Mouse (Mus musculus): Measurements from ENCODE around the gene Trmt1. TPM values are rescaled to one million over a fixed set of nuclear protein-coding genes. Genes with fewer than 3 reads are reported as not detected.
"Not testable (repeated sequence)": the region's sequence is repeated elsewhere in the genome, so short reads cannot be mapped to it uniquely, and the experiment has no call there.

Gene Trmt1
- polyA plus RNA-seq, 1 experiment from 2014 or later = 71.2 TPM

GRCm38 (mm10) chr8:84661458-84661871, 24.6 kb upstream of the Trmt1 start:
- Histone ChIP-seq H3K4me3 (peak overlapping the region; percentile 99), H3K36me3 (replicated peaks) (peaks cover 8% of the 10 kb centered on the region; the same call in 1 of the 2 replicates), H3K27ac (replicated peaks) (peak overlapping the region; percentile 96), H3K27me3 (replicated peaks; ENCODE audit: low read depth, poor library complexity, severe bottlenecking) (no peaks in the 10 kb centered on the region), H3K4me1 (peaks cover 66% of the 10 kb centered on the region), H3K9me3 (no peaks in the 10 kb centered on the region)
- peak; percentile 72 for DNase-seq (ENCODE audit: low spot score)
- under 1% methylated on average over 24 of the region's 24 CpGs for WGBS

- Histone ChIP-seq H3K4me3 (peak overlapping the region; percentile 99), H3K4me1 (peaks cover 60% of the 10 kb centered on the region), H3K36me3 (replicated peaks) (peaks cover 11% of the 10 kb centered on the region; the same call in 1 of the 2 replicates), H3K9me3 (no peaks in the 10 kb centered on the region), H3K27ac (replicated peaks) (peak overlapping the region; percentile 96), H3K27me3 (replicated peaks; ENCODE audit: low read depth, poor library complexity, severe bottlenecking) (no peaks in the 10 kb centered on the region)
- WGBS = under 1% methylated on average over 61 of the region's 61 CpGs
- peak; percentile 76 for DNase-seq (ENCODE audit: low spot score)
These were observed 24.0 kb upstream of the Trmt1 start for GRCm38 (mm10) chr8:84661961-84662571.

- under 1% methylated on average over 27 of the region's 27 CpGs for WGBS
- Histone ChIP-seq H3K27me3 (replicated peaks; ENCODE audit: low read depth, poor library complexity, severe bottlenecking) (no peaks in the 10 kb centered on the region), H3K4me3 (peak within 1 kb of the TSS; percentile 99), H3K4me1 (peaks cover 54% of the 10 kb centered on the region), H3K27ac (replicated peaks) (peak within 1 kb of the TSS; percentile 96), H3K36me3 (replicated peaks) (peaks cover 11% of the 10 kb centered on the region; the same call in 1 of the 2 replicates), H3K9me3 (no peaks in the 10 kb centered on the region)
- DNase-seq (ENCODE audit: low spot score) = peak; percentile 96
These were observed 23.5 kb upstream of the Trmt1 start, which contains the start of gene Ier2 for GRCm38 (mm10) chr8:84662581-84663065. Ier2 (minus strand) TSS chr8:84662852.

- DNase-seq (ENCODE audit: low spot score) = peak; percentile 98
- no peaks in the 10 kb centered on the region for H3K9me3 ChIP-seq
- H3K4me1 ChIP-seq = peaks cover 43% of the 10 kb centered on the region
- 4% methylated on average over 43 of the region's 43 CpGs for WGBS
- peaks cover 22% of the 10 kb centered on the region for H3K36me3 ChIP-seq (replicated peaks)
- H3K4me3 ChIP-seq = peak overlapping the region; percentile 99
- H3K27ac ChIP-seq (replicated peaks) = peak overlapping the region; percentile 96
- no peaks in the 10 kb centered on the region for H3K27me3 ChIP-seq (replicated peaks; ENCODE audit: low read depth, poor library complexity, severe bottlenecking)
These were observed 22.4 kb upstream of the Trmt1 start for GRCm38 (mm10) chr8:84663483-84664327.

DNA sequence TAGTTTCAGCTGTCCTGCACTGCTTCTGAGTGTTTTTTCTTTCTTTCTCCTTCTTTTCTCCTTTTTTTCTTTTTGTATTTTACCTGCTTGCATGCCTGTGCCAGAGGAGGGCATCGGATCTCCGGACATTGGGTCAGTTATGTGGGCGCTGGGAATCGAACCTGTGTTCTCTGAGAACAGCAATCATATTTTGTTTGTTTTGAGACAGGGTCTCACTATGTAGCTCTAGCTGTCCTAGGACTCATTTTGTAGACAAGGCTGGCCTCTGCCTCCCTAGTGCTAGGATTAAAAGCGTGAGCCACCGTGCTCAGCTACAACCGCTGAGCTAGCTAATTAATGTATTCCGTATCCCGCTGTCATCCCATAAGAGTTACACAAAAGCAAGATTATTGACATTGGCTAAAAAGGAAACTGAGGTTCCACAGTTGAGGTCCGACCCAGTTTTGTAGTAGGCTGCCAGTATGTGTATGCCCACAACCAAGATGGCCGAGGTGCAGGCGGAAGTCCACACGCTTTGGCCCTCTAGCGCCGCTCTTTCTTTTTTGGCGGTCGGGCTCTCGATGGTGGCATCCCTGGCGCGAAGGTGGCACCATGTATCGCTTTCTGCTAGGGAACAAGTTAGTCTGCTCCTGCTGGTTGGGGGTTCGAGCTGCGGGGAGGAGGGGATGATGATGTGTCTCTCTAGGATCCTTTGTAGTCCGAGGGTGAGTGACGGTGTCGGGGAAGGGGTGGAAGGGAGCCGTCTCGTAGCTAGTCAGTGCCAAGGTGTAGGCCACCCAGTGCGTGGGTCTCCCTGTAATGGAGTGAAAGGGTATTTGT, 21.3 kb upstream of the Trmt1 start:
- peak; percentile 84 for DNase-seq (ENCODE audit: low spot score)
- peaks cover 32% of the 10 kb centered on the region for H3K4me1 ChIP-seq
- WGBS = under 1% methylated on average over 29 of the region's 29 CpGs

DNA sequence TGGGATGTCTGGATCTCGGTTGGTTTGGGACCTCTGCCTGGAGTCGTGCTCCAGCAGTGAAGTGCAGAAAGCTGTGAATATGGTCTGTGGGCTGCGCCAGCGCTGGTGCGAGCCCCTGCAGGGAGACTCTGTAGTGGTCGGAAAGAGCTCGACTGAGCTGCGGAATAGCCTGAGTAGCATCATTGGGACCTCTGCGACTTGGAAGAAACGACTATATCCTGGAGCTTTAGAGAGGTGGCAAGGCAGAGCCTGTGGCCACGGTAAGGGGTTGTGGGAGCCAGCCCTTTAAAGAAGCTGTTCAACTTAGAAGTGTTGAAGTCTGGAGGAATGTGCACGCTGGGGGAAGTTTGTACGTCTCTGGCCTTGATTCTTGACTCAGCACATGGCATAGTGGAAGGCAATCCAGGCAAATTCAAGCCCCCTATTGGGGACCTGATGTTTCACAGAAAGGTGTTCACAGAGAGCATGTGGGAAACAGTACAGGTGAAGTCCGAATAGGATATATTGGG, 20.7 kb upstream of the Trmt1 start:
- peak overlapping the region; percentile 96 for H3K27ac ChIP-seq (replicated peaks)

More for the DNA sequence above, 21.3 kb upstream of the Trmt1 start:
- Histone ChIP-seq H3K27me3 (replicated peaks; ENCODE audit: low read depth, poor library complexity, severe bottlenecking) (no peaks in the 10 kb centered on the region), H3K27ac (replicated peaks) (peak overlapping the region; percentile 96), H3K4me3 (peak overlapping the region; percentile 99), H3K9me3 (no peaks in the 10 kb centered on the region), H3K36me3 (replicated peaks) (peaks cover 32% of the 10 kb centered on the region)

GRCm38 (mm10) chr8:84668081-84668480, 18.0 kb upstream of the Trmt1 start:
- Histone ChIP-seq H3K9me3 (no peaks in the 10 kb centered on the region), H3K27ac (replicated peaks) (no peak overlapping the region), H3K4me1 (peaks cover 18% of the 10 kb centered on the region), H3K36me3 (replicated peaks) (peaks cover 60% of the 10 kb centered on the region), H3K27me3 (replicated peaks; ENCODE audit: low read depth, poor library complexity, severe bottlenecking) (no peaks in the 10 kb centered on the region), H3K4me3 (0 out of 2 replicates have a peak overlapping the region, but pooled peaks have one; percentile 3)
- no peak for DNase-seq (ENCODE audit: low spot score)
- 85% methylated on average over 1 of the region's 1 CpGs for WGBS

More for the DNA sequence above, 20.7 kb upstream of the Trmt1 start:
- Histone ChIP-seq H3K9me3 (no peaks in the 10 kb centered on the region), H3K36me3 (replicated peaks) (peaks cover 38% of the 10 kb centered on the region), H3K27me3 (replicated peaks; ENCODE audit: low read depth, poor library complexity, severe bottlenecking) (no peaks in the 10 kb centered on the region), H3K4me1 (peaks cover 26% of the 10 kb centered on the region), H3K4me3 (peak overlapping the region; percentile 99)
- WGBS = 2% methylated on average over 14 of the region's 14 CpGs
- no peak for DNase-seq (ENCODE audit: low spot score)

GRCm38 (mm10) chr8:84668731-84669485, 17.2 kb upstream of the Trmt1 start:
- WGBS = 88% methylated on average over 6 of the region's 6 CpGs
- DNase-seq (ENCODE audit: low spot score) = no peak
- Histone ChIP-seq H3K4me3 (no peak overlapping the region), H3K27me3 (replicated peaks; ENCODE audit: low read depth, poor library complexity, severe bottlenecking) (no peaks in the 10 kb centered on the region), H3K4me1 (peaks cover 12% of the 10 kb centered on the region), H3K9me3 (no peaks in the 10 kb centered on the region), H3K27ac (replicated peaks) (no peak overlapping the region), H3K36me3 (replicated peaks) (peaks cover 69% of the 10 kb centered on the region)

GRCm38 (mm10) chr8:84670295-84671006, 15.7 kb upstream of the Trmt1 start:
- not testable (repeated sequence) for H3K4me3 ChIP-seq; H3K4me1 ChIP-seq; H3K27me3 ChIP-seq (replicated peaks; ENCODE audit: low read depth, poor library complexity, severe bottlenecking); H3K9me3 ChIP-seq; DNase-seq (ENCODE audit: low spot score); H3K27ac ChIP-seq (replicated peaks)
- WGBS = 94% methylated on average over 5 of the region's 5 CpGs
- H3K36me3 ChIP-seq (replicated peaks) = peaks cover 84% of the 10 kb centered on the region

DNA sequence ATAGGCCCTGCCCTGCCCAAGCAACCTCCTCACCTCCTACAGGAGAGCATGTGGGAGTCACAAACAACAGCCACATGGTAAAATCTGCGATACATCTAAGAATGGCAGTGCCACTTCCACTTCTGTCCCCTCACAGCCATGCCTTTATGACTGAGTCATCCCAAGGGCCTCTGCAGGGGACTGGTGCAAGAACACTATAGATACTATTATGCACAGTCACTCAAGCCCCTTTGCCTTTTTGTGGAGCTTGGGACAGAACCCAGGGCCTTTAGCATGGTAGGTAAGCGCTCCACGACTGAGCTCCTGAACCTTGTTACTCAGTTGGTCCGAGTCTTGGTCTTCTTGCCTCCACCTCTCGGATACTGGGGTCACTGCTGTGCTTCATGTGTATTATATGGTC, 8.8 kb upstream of the Trmt1 start:
- H3K4me3 ChIP-seq = no peak overlapping the region
- 93% methylated on average over 5 of the region's 5 CpGs for WGBS
- H3K27me3 ChIP-seq (replicated peaks; ENCODE audit: low read depth, poor library complexity, severe bottlenecking) = no peaks in the 10 kb centered on the region
- peaks cover 90% of the 10 kb centered on the region for H3K36me3 ChIP-seq (replicated peaks)
- DNase-seq (ENCODE audit: low spot score) = no peak
- no peaks in the 10 kb centered on the region for H3K9me3 ChIP-seq
- no peak overlapping the region for H3K27ac ChIP-seq (replicated peaks)
- no peaks in the 10 kb centered on the region for H3K4me1 ChIP-seq

DNA sequence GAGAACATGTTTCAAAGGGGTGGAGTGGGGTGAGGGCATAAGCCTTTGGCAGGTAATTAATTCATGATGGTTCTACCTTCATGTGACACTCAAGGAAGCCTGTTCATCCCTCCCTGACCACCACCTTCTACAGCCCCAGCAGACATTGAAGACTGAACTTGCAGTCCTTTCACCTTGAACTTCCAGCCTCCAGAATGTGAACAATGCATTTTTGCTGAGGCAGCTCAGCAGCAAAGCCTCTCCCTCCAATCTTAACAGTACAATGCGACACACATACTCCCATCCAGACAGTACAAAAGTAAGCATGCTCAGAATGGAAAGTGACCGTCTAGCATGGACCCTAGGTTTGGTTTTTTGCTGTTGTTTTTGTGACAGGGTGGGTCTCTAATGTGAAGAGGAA, 4.6 kb upstream of the Trmt1 start:
- peaks cover 80% of the 10 kb centered on the region for H3K36me3 ChIP-seq (replicated peaks)
- no peak overlapping the region for H3K27ac ChIP-seq (replicated peaks)
- no peaks in the 10 kb centered on the region for H3K9me3 ChIP-seq
- peaks cover 19% of the 10 kb centered on the region for H3K4me1 ChIP-seq
- H3K4me3 ChIP-seq = no peak overlapping the region
- DNase-seq (ENCODE audit: low spot score) = no peak
- WGBS = 93% methylated on average over 2 of the region's 2 CpGs
- no peaks in the 10 kb centered on the region for H3K27me3 ChIP-seq (replicated peaks; ENCODE audit: low read depth, poor library complexity, severe bottlenecking)
